Mouse (Mus musculus) megakaryocyte, embryonic 14.5 days (primary cell): ENCODE results near the gene Eif2s1. TPM values are rescaled to one million over a fixed set of nuclear protein-coding genes. Genes with fewer than 3 reads are reported as not detected.

Experiments used
- H3K27me3 ChIP-seq: replicated peaks from 2 replicates; pipeline ENCODE3; 2012; ENCODE audit warnings: inconsistent platforms
- H3K36me3 ChIP-seq: replicated peaks from 2 replicates; pipeline ENCODE3; 2012; ENCODE audit warnings: low read length, inconsistent platforms, mixed read lengths
- H3K4me1 ChIP-seq: 2 replicates; pipeline ENCODE4 v1.6.1; 2012; ENCODE audit warnings: inconsistent platforms
- H3K4me3 ChIP-seq: replicated peaks from 2 replicates; pipeline ENCODE3; 2012; ENCODE audit warnings: moderate library complexity, mild to moderate bottlenecking, inconsistent platforms
- H3K9me3 ChIP-seq: 2 replicates; pipeline ENCODE4 v1.6.1; 2012; ENCODE audit warnings: inconsistent platforms
- FLI1 ChIP-seq: IDR thresholded peaks from 2 replicates; pipeline ENCODE4 v1.6.1; 2012; ENCODE audit warnings: low read length, inconsistent platforms, mixed read lengths
- GATA1 ChIP-seq: IDR thresholded peaks from 3 replicates; pipeline ENCODE4 v1.6.1; 2012; ENCODE audit warnings: mixed read lengths, low read length, inconsistent platforms, borderline replicate concordance
- polyA plus RNA-seq: library from polyadenylated mRNA; stranded (reverse); fragments of >175 nt; gene quantifications from 2 replicates; pipeline ENCODE4 v1.2.3, GENCODE M21; 2012; ENCODE audit warnings: low replicate concordance; ENCODE audit not compliant: insufficient read depth

The Eif2s1 gene
- 0.48 and 13.8 TPM in 2 replicates for polyA plus RNA-seq

GRCm38 (mm10) chr12:78861496-78862253, at the start of gene Eif2s1, which contains the start of gene Atp6v1d:
TSS of gene Eif2s1 (plus strand) at chr12:78861819.
TSS of gene Atp6v1d (minus strand) at chr12:78861638.
- peak; percentile 98 for TF ChIP-seq FLI1
- no peak for TF ChIP-seq GATA1
- Histone ChIP-seq H3K4me3 (peak within 1 kb of the TSS; percentile 97), H3K9me3 (no peaks in the 10 kb centered on the region), H3K4me1 (peaks cover 45% of the 10 kb centered on the region), H3K27me3 (no peaks in the 10 kb centered on the region), H3K36me3 (peaks cover 25% of the 10 kb centered on the region)

- TF ChIP-seq FLI1 (no peak), GATA1 (no peak)
- Histone ChIP-seq H3K4me1 (peaks cover 11% of the 10 kb centered on the region), H3K27me3 (no peaks in the 10 kb centered on the region), H3K36me3 (peaks cover 69% of the 10 kb centered on the region), H3K4me3 (peak overlapping the region; percentile 1), H3K9me3 (no peaks in the 10 kb centered on the region)
Observed at GRCm38 (mm10) chr12:78814437-78814836, 47.2 kb upstream of the Eif2s1 start.

- TF ChIP-seq FLI1 (no peak), GATA1 (no peak)
- Histone ChIP-seq H3K4me1 (peaks cover 10% of the 10 kb centered on the region), H3K27me3 (no peaks in the 10 kb centered on the region), H3K36me3 (peaks cover 95% of the 10 kb centered on the region), H3K9me3 (no peaks in the 10 kb centered on the region), H3K4me3 (no peak overlapping the region)
Observed at GRCm38 (mm10) chr12:78834496-78834895, 27.1 kb upstream of the Eif2s1 start.

GRCm38 (mm10) chr12:78839906-78840305, 21.7 kb upstream of the Eif2s1 start:
- no peak overlapping the region for H3K4me3 ChIP-seq
- H3K4me1 ChIP-seq: peaks cover 13% of the 10 kb centered on the region
- no peaks in the 10 kb centered on the region for H3K27me3 ChIP-seq
- no peaks in the 10 kb centered on the region for H3K9me3 ChIP-seq
- TF ChIP-seq GATA1: no peak
- TF ChIP-seq FLI1: no peak
- H3K36me3 ChIP-seq: peaks cover 96% of the 10 kb centered on the region

GRCm38 (mm10) chr12:78842429-78842828, 19.2 kb upstream of the Eif2s1 start:
- Histone ChIP-seq H3K4me1 (peaks cover 5% of the 10 kb centered on the region; the same call in 1 of the 2 replicates), H3K9me3 (no peaks in the 10 kb centered on the region), H3K27me3 (no peaks in the 10 kb centered on the region), H3K4me3 (no peak overlapping the region), H3K36me3 (peaks cover 83% of the 10 kb centered on the region)
- TF ChIP-seq GATA1 (no peak), FLI1 (no peak)

GRCm38 (mm10) chr12:78848246-78848645, 13.4 kb upstream of the Eif2s1 start:
- TF ChIP-seq FLI1 (no peak), GATA1 (no peak)
- Histone ChIP-seq H3K9me3 (no peaks in the 10 kb centered on the region), H3K36me3 (peaks cover 70% of the 10 kb centered on the region)

GRCm38 (mm10) chr12:78860921-78861495, 611 bp upstream of the Eif2s1 start:
- Histone ChIP-seq H3K4me1 (peaks cover 45% of the 10 kb centered on the region), H3K9me3 (no peaks in the 10 kb centered on the region), H3K4me3 (peak overlapping the region; percentile 97), H3K36me3 (peaks cover 25% of the 10 kb centered on the region), H3K27me3 (no peaks in the 10 kb centered on the region)
- TF ChIP-seq GATA1 (no peak), FLI1 (no peak)

More at GRCm38 (mm10) chr12:78848246-78848645, 13.4 kb upstream of the Eif2s1 start:
- Histone ChIP-seq H3K27me3 (no peaks in the 10 kb centered on the region), H3K4me1 (peaks cover 5% of the 10 kb centered on the region; the same call in 1 of the 2 replicates), H3K4me3 (no peak overlapping the region)

- Histone ChIP-seq H3K27me3 (no peaks in the 10 kb centered on the region), H3K9me3 (no peaks in the 10 kb centered on the region)
- no peak for TF ChIP-seq GATA1
- no peak for TF ChIP-seq FLI1
Observed at GRCm38 (mm10) chr12:78862254-78862730, 673 bp downstream of the Eif2s1 start.

GRCm38 (mm10) chr12:78865434-78865833, 3.8 kb downstream of the Eif2s1 start:
- Histone ChIP-seq H3K4me1 (peaks cover 38% of the 10 kb centered on the region), H3K36me3 (peaks cover 49% of the 10 kb centered on the region), H3K9me3 (no peaks in the 10 kb centered on the region), H3K27me3 (no peaks in the 10 kb centered on the region), H3K4me3 (no peak overlapping the region)
- no peak for TF ChIP-seq GATA1

More at GRCm38 (mm10) chr12:78862254-78862730, 673 bp downstream of the Eif2s1 start:
- Histone ChIP-seq H3K4me3 (peak overlapping the region; percentile 97), H3K36me3 (peaks cover 26% of the 10 kb centered on the region), H3K4me1 (peaks cover 47% of the 10 kb centered on the region)

GRCm38 (mm10) chr12:78868115-78868514, 6.5 kb downstream of the Eif2s1 start:
- Histone ChIP-seq H3K4me3 (no peak overlapping the region), H3K9me3 (no peaks in the 10 kb centered on the region), H3K27me3 (no peaks in the 10 kb centered on the region), H3K36me3 (peaks cover 72% of the 10 kb centered on the region), H3K4me1 (peaks cover 43% of the 10 kb centered on the region)
- TF ChIP-seq GATA1 (no peak), FLI1 (no peak)
